Mouse (Mus musculus): ENCODE measurements around the gene Tor1aip1. TPM values are rescaled to one million over a fixed set of nuclear protein-coding genes. Genes with fewer than 3 reads are reported as not detected.
A peak's percentile ranks its signal among the peaks of the same experiment; 100 is the strongest.

Gene Tor1aip1
- polyA plus RNA-seq, 1 experiment, result 17.5 TPM

DNA sequence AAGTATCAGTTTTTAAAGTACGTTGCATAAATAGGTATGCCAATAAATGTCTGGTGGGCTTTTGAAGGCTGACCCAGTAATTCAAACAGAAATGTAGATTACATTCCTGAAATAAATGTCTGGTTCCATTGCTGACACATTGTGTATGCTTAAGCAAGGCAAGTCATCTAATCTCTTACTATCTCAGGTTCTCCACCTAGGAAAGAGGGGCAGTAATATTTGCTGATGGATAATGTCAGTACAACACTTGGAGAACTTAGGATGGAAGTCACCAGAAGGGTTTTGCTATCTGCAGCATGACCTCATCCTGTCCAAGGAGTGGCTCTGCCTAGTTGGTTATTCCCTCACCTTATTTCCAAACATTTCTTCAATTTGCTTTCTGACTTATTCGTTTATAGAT lies 41.8 kb downstream of the Tor1aip1 start:
- no peak for DNase-seq (ENCODE audit: low read depth in 1 of 2, low spot score in 2 of 2)
- TF ChIP-seq POLR2A (IDR thresholded peaks at IDR 0.05; ENCODE audit: low read depth, low read length), result no peak
- no peak for TF ChIP-seq CTCF (IDR thresholded peaks at IDR 0.05; ENCODE audit: extremely low read depth, insufficient read depth, insufficient read length, insufficient replicate concordance)
- Histone ChIP-seq H3K27ac (ENCODE audit: insufficient read depth, low read length) (no peak overlapping the region), H3K36me3 (ENCODE audit: control insufficient read depth, insufficient read depth, low read length) (no peaks in the 10 kb centered on the region), H3K4me1 (ENCODE audit: control insufficient read depth, insufficient read depth, insufficient read length) (no peaks in the 10 kb centered on the region), H3K27me3 (ENCODE audit: control insufficient read depth, insufficient read depth, low read length) (no peaks in the 10 kb centered on the region), H3K4me3 (ENCODE audit: extremely low read depth, insufficient read depth, insufficient read length) (no peak overlapping the region)
- 94% methylated on average over 2 of the region's 2 CpGs for WGBS

- no peak overlapping the region for H3K4me3 ChIP-seq (ENCODE audit: extremely low read depth, insufficient read depth, insufficient read length)
- DNase-seq (ENCODE audit: low read depth in 1 of 2, low spot score in 2 of 2), result no peak
- no peaks in the 10 kb centered on the region for H3K36me3 ChIP-seq (ENCODE audit: control insufficient read depth, insufficient read depth, low read length)
- no peak overlapping the region for H3K27ac ChIP-seq (ENCODE audit: insufficient read depth, low read length)
- WGBS, result 79% methylated on average over 11 of the region's 11 CpGs
- no peaks in the 10 kb centered on the region for H3K4me1 ChIP-seq (ENCODE audit: control insufficient read depth, insufficient read depth, insufficient read length)
- H3K27me3 ChIP-seq (ENCODE audit: control insufficient read depth, insufficient read depth, low read length), result no peaks in the 10 kb centered on the region
- no peak for TF ChIP-seq CTCF (IDR thresholded peaks at IDR 0.05; ENCODE audit: extremely low read depth, insufficient read depth, insufficient read length, insufficient replicate concordance)
- TF ChIP-seq POLR2A (IDR thresholded peaks at IDR 0.05; ENCODE audit: low read depth, low read length), result no peak
Observed at GRCm38 (mm10) chr1:155990391-155990790, 45.9 kb downstream of the Tor1aip1 start.

- 75% methylated on average over 2 of the region's 2 CpGs for WGBS
- H3K4me3 ChIP-seq (ENCODE audit: extremely low read depth, insufficient read depth, insufficient read length), result no peak overlapping the region
- TF ChIP-seq POLR2A (IDR thresholded peaks at IDR 0.05; ENCODE audit: low read depth, low read length) (no peak), CTCF (IDR thresholded peaks at IDR 0.05; ENCODE audit: extremely low read depth, insufficient read depth, insufficient read length, insufficient replicate concordance) (no peak)
Observed at GRCm38 (mm10) chr1:155989387-155989786, 46.9 kb downstream of the Tor1aip1 start.

DNA sequence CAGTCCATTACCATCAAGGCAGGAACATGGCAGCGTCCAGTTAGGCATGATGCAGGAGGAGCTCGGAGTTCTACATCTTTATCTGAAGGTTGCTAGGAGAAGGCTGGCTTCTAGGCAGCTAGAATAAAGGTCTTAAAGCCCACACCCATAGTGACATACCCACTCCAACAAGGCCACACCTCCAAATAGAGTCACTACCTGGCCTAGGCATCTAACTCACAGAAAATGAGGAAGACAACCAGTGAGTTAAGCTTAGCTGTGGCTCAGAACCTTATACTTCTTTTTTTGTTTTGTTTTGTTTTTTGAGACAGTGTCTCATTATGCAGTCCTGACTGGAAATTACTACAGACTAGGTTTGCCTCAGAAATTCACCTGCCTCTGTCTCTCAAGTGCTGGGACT lies 48.7 kb downstream of the Tor1aip1 start:
- WGBS, result 90% methylated on average over 2 of the region's 2 CpGs
- H3K4me1 ChIP-seq (ENCODE audit: control insufficient read depth, insufficient read depth, insufficient read length), result no peaks in the 10 kb centered on the region
- no peaks in the 10 kb centered on the region for H3K36me3 ChIP-seq (ENCODE audit: control insufficient read depth, insufficient read depth, low read length)
- TF ChIP-seq POLR2A (IDR thresholded peaks at IDR 0.05; ENCODE audit: low read depth, low read length) (no peak), CTCF (IDR thresholded peaks at IDR 0.05; ENCODE audit: extremely low read depth, insufficient read depth, insufficient read length, insufficient replicate concordance) (no peak)
- no peak overlapping the region for H3K4me3 ChIP-seq (ENCODE audit: extremely low read depth, insufficient read depth, insufficient read length)
- H3K27ac ChIP-seq (ENCODE audit: insufficient read depth, low read length), result no peak overlapping the region
- no peak for DNase-seq (ENCODE audit: low read depth in 1 of 2, low spot score in 2 of 2)
- no peaks in the 10 kb centered on the region for H3K27me3 ChIP-seq (ENCODE audit: control insufficient read depth, insufficient read depth, low read length)

More at GRCm38 (mm10) chr1:155989387-155989786, 46.9 kb downstream of the Tor1aip1 start:
- Histone ChIP-seq H3K4me1 (ENCODE audit: control insufficient read depth, insufficient read depth, insufficient read length) (no peaks in the 10 kb centered on the region), H3K36me3 (ENCODE audit: control insufficient read depth, insufficient read depth, low read length) (no peaks in the 10 kb centered on the region), H3K27me3 (ENCODE audit: control insufficient read depth, insufficient read depth, low read length) (no peaks in the 10 kb centered on the region), H3K27ac (ENCODE audit: insufficient read depth, low read length) (no peak overlapping the region)
- DNase-seq (ENCODE audit: low read depth in 1 of 2, low spot score in 2 of 2), result no peak

GRCm38 (mm10) chr1:155974931-155975330 lies 61.3 kb downstream of the Tor1aip1 start:
- 66% methylated on average over 2 of the region's 2 CpGs for WGBS
- Histone ChIP-seq H3K27me3 (ENCODE audit: control insufficient read depth, insufficient read depth, low read length) (no peaks in the 10 kb centered on the region; the same call in 1 of the 2 replicates), H3K4me1 (ENCODE audit: control insufficient read depth, insufficient read depth, insufficient read length) (peaks cover 6% of the 10 kb centered on the region), H3K27ac (ENCODE audit: insufficient read depth, low read length) (no peak overlapping the region), H3K4me3 (ENCODE audit: extremely low read depth, insufficient read depth, insufficient read length) (no peak overlapping the region), H3K36me3 (ENCODE audit: control insufficient read depth, insufficient read depth, low read length) (no peaks in the 10 kb centered on the region)
- no peak for DNase-seq (ENCODE audit: low read depth in 1 of 2, low spot score in 2 of 2)
- TF ChIP-seq POLR2A (IDR thresholded peaks at IDR 0.05; ENCODE audit: low read depth, low read length), result no peak
- no peak for TF ChIP-seq CTCF (IDR thresholded peaks at IDR 0.05; ENCODE audit: extremely low read depth, insufficient read depth, insufficient read length, insufficient replicate concordance)

DNA sequence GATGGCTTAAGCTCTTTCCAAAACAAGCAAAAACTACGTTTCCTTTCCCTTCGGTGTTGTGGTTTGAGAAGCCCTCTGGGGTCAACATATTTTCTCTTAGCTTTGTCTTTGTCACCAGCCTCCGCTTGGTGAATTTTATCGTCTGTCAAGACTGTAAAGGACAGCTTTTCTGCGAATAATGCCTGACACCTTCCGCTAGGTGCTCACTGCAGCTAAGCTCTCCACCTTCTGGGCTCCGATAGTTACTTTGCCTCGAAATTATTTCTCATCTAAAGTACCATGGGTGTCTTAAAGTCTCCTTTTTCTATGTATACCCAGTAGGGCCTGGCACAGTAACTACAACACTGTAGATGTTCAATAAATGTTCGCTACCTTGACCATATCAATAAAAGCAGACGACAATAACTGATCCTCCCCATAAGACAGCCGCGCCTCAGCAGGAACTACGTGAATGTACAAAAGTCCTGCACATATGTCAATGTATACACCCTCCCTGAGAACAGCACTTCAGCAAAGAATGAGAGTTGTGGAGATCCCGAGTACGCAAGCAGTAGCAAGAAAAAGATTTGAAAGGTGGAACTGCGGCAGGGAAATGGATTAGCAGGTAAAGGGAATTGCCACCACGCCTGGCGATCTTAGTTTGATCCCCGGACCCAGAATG lies 62.4 kb downstream of the Tor1aip1 start:
- TF ChIP-seq CTCF (IDR thresholded peaks at IDR 0.05; ENCODE audit: extremely low read depth, insufficient read depth, insufficient read length, insufficient replicate concordance), result no peak
- no peak for TF ChIP-seq POLR2A (IDR thresholded peaks at IDR 0.05; ENCODE audit: low read depth, low read length)
- Histone ChIP-seq H3K27ac (ENCODE audit: insufficient read depth, low read length) (peak overlapping the region; percentile 95), H3K4me1 (ENCODE audit: control insufficient read depth, insufficient read depth, insufficient read length) (peaks cover 6% of the 10 kb centered on the region), H3K4me3 (ENCODE audit: extremely low read depth, insufficient read depth, insufficient read length) (peak overlapping the region; percentile 66), H3K36me3 (ENCODE audit: control insufficient read depth, insufficient read depth, low read length) (no peaks in the 10 kb centered on the region), H3K27me3 (ENCODE audit: control insufficient read depth, insufficient read depth, low read length) (no peaks in the 10 kb centered on the region; the same call in 1 of the 2 replicates)
- WGBS, result 7% methylated on average over 19 of the region's 19 CpGs
- peak; percentile 11 to 15 for DNase-seq (ENCODE audit: low read depth in 1 of 2, low spot score in 2 of 2)

DNA sequence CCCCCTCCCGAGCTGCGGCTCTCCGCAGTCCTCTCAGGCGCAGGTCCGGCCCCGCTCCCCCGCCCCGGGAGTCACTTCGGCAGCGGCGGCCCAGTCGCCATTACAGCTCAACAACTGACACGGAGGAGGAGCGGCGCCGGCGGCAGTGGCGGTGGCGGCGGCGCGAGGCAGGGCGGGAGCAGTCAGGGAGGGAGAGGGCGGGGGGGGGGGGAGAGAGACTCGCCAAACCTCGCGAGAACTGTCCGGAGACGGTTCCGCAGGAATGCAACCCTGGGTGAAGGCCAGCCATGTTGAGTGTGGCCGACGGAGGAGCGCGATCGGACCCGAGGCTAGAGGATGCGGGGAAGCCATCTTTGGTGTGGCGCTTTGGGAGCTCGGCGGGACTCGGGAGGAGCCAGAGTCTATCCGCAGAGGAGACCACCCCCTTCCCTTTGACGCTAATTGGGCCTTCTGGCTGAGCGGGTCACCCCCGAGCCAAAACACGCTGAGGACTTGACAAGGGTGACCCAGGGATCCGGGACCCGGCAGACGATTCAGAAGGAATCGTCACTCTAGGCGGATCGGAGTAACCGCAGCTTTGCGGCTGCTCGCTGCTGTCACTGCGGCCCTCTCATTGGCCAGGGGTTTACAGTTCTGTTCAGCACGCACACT lies 63.1 kb downstream of the Tor1aip1 start, which contains the start of gene Cep350:
Gene Cep350, minus strand, starts transcription at position 188 of the 651 bp plus-strand sequence.
- DNase-seq (ENCODE audit: low read depth in 1 of 2, low spot score in 2 of 2), result peak; percentile 93 to 95
- H3K27ac ChIP-seq (ENCODE audit: insufficient read depth, low read length), result peak within 1 kb of the TSS; percentile 95
- TF ChIP-seq POLR2A (IDR thresholded peaks at IDR 0.05; ENCODE audit: low read depth, low read length) (peak; percentile 51), CTCF (IDR thresholded peaks at IDR 0.05; ENCODE audit: extremely low read depth, insufficient read depth, insufficient read length, insufficient replicate concordance) (no peak)
- no peaks in the 10 kb centered on the region for H3K36me3 ChIP-seq (ENCODE audit: control insufficient read depth, insufficient read depth, low read length)
- WGBS, result under 1% methylated on average over 56 of the region's 57 CpGs
- no peaks in the 10 kb centered on the region; the same call in 1 of the 2 replicates for H3K27me3 ChIP-seq (ENCODE audit: control insufficient read depth, insufficient read depth, low read length)
- H3K4me3 ChIP-seq (ENCODE audit: extremely low read depth, insufficient read depth, insufficient read length), result peak within 1 kb of the TSS; percentile 88
- H3K4me1 ChIP-seq (ENCODE audit: control insufficient read depth, insufficient read depth, insufficient read length), result peaks cover 6% of the 10 kb centered on the region

Measured in spleen, adult 2 months (tissue).